22 mouse cellular contexts compared by ENCODE assay signal in the genomic region with DNA sequence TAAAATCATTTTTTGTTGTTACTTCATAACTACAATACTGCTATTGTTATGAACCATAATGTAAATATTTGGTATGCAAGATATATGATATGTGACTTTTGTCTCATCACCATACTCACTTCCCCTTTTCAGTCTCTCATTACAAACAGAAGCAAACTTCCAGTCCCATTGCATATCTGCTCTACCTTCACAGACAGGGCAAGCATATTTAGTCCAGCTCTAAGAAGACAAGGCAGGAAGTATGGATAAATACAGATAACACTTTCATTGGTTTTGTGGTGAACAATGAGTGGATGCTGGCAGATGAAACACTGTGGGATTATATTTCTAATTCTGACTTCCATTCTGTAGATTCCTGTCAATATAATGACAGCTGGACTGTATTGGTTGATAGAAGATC.
"Had no signal": no experiment of that assay in that cellular context is flagged by ENCODE, and none has a peak within 500 bp of the region (broad histone marks: within the 10 kb centered on the region; RNA-seq: fewer than 3 reads in every experiment).

No protein-coding gene starts in this region.

- H3K27me3 ChIP-seq: kidney, embryonic 15.5 days; limb, embryonic 13.5 days; liver, embryonic 12.5 days; liver, embryonic 15.5 days; midbrain, embryonic 13.5 days; neural tube, embryonic 13.5 days had no signal

- H3K4me2 ChIP-seq: kidney, embryonic 15.5 days; limb, embryonic 13.5 days; liver, embryonic 12.5 days; liver, embryonic 15.5 days; midbrain, embryonic 13.5 days; neural tube, embryonic 13.5 days had no signal

- H3K9me3 ChIP-seq: kidney, embryonic 15.5 days; limb, embryonic 10.5 days; limb, embryonic 13.5 days; liver, embryonic 12.5 days; liver, embryonic 15.5 days; midbrain, embryonic 10.5 days; midbrain, embryonic 13.5 days; neural tube, embryonic 13.5 days had no signal

- H3K9ac ChIP-seq: kidney, embryonic 15.5 days; limb, embryonic 13.5 days; liver, embryonic 12.5 days; liver, embryonic 15.5 days; midbrain, embryonic 13.5 days; neural tube, embryonic 13.5 days had no signal

- ATAC-seq: liver, embryonic 12.5 days; midbrain, embryonic 13.5 days; midbrain, embryonic 16.5 days had no signal

- H3K4me1 ChIP-seq: kidney, embryonic 15.5 days; limb, embryonic 10.5 days; limb, embryonic 13.5 days; liver, embryonic 12.5 days; liver, embryonic 15.5 days; midbrain, embryonic 10.5 days; midbrain, embryonic 13.5 days; neural tube, embryonic 13.5 days had no signal

- H3K36me3 ChIP-seq: kidney, embryonic 15.5 days; limb, embryonic 10.5 days; limb, embryonic 13.5 days; liver, embryonic 12.5 days; liver, embryonic 15.5 days; midbrain, embryonic 10.5 days; midbrain, embryonic 13.5 days; neural tube, embryonic 13.5 days had no signal

- DNase-seq: kidney, postnatal 10 days; kidney, postnatal 36 days; liver; lung, adult 2 months; lung, postnatal 14 days; lung, postnatal 4 days; retina, postnatal 1 day; right cerebral cortex, postnatal 25 days; spleen, adult 18-20 months; thymus, adult 2 months; thymus, postnatal 14 days; thymus, postnatal 4 days had no signal

- H3K4me3 ChIP-seq: kidney, embryonic 15.5 days; limb, embryonic 10.5 days; limb, embryonic 13.5 days; liver, embryonic 12.5 days; liver, embryonic 15.5 days; midbrain, embryonic 10.5 days; midbrain, embryonic 13.5 days; myocyte; neural tube, embryonic 13.5 days had no signal

- H3K27ac ChIP-seq: kidney, embryonic 15.5 days; limb, embryonic 10.5 days; limb, embryonic 13.5 days; liver, embryonic 12.5 days; liver, embryonic 15.5 days; midbrain, embryonic 10.5 days; midbrain, embryonic 13.5 days; neural tube, embryonic 13.5 days had no signal
